Mouse (Mus musculus) neutrophil, adult 5-6 weeks (primary cell): Measurements from ENCODE around the gene Ifitm10. TPM values are rescaled to one million over a fixed set of nuclear protein-coding genes. Genes with fewer than 3 reads are reported as not detected.
A peak's percentile ranks its signal among the peaks of the same experiment; 100 is the strongest.

Source experiments
- ATAC-seq: fragments of 151-379, 151-347 bp; 2 replicates; pipeline ENCODE4 v1.8.0; 2017; ENCODE audit warnings: mild to moderate bottlenecking, moderate TSS enrichment; ENCODE audit not compliant: insufficient number of reproducible peaks, poor library complexity, low FRiP score, severe bottlenecking; ENCODE audit errors: extremely low read depth
- total RNA-seq: library from RNA; stranded (forward); fragments of 200-1000 nt; gene quantifications from 2 replicates; pipeline ENCODE4 v1.2.3, GENCODE M21; 2017

Gene Ifitm10
- total RNA-seq, 1 experiment from 2014 or later = 0.81 TPM

GRCm38 (mm10) chr7:142393191-142393590 is 19.6 kb upstream of the Ifitm10 start:
- ATAC-seq = peak; percentile 47; the same call in 1 of the 2 replicates

DNA sequence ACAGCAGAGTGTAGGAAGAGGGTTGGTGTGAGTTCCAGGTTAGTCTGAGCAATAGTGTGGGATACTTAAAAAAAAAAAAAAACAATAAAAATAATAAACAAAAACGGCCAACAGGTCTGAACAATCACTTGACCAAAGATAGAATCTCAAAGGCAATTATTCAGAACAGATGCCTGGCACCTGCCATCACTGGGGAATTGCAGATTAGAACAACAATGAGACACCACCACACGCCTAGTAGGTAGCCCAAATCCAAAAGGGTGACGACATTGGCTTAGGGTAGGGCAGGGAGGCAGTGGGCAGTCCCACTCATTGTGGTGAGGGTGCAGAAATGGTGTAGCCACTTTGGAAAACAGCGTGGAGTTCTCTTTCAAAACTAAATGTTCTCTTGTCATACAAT is 18.1 kb upstream of the Ifitm10 start:
- ATAC-seq = no peak

DNA sequence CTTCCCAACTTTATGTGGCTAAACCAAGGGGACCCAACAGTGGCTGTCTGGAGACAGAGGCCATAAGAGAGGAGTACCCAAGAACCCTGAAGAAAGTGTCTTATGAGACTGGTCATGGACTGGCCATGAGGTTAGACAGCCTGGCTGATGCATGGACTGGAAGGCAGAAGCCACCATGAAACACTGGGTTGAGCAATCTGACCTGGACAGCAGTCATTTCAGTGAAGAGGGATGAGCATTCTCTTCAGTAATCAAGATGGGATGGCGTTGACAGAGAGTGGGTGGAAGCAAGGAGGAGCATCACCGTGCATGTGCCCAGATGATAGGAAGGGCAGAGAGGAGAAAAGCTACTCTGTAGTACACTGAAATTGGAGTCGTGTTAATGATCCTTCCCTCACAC is 17.6 kb upstream of the Ifitm10 start:
- ATAC-seq = no peak

GRCm38 (mm10) chr7:142389961-142390650 is 16.6 kb upstream of the Ifitm10 start:
- no peak for ATAC-seq

- no peak for ATAC-seq
Measured at GRCm38 (mm10) chr7:142388740-142389139, 15.2 kb upstream of the Ifitm10 start.

DNA sequence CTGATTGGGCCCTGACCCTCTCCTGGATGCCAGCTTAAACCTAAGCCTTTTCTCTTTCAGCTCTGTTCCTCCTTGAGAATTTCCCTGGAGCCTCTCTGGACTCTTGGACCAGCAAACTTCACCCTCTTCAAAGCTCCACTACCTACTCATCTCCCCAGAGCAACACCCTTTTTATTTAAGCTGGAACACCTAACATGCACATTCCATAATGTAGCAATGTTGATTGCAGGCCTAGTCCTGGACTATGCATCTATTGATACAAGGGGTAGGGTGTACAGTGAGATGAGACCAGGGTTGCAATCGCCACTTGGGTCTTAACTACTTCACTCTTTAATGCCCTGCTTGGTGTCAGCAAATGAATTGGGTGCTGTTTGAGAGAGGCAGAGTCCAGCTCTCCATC is 14.6 kb upstream of the Ifitm10 start:
- no peak for ATAC-seq

DNA sequence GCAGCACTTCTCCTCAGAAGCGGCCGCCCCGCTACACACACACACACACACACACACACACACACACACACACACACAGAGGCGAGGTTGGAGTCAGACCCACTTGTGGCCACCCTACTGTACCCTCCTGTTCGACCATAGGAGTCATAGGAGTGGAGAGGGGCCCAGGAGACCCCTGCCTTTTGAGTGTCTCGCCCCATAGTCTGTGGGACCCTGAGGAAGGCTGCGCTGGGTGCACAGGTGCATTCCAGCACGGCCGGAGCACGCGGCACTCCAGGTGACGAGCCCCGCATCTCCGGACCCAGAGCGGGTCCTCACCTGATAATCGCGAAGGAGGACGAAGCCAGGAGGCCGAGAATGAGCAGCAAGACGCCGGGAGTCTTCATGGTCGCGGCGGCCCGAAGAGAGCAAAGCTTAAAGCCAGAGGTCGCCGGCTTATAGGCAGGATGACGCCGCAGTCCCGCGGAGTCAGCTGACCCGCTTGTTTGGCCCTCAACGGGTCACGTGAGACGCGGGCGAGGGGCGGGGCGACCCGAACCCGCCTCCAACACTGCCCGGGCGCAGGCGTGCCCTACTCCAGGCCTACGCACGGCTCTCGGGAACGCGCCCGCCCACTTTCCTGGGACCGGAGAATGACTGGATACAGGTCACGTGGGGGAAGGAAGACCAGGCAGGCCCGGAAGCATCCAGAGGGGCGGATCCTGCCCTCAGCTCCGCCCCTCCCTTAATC is 14.0 kb upstream of the Ifitm10 start, which contains the start of gene Ctsd:
Gene Ctsd, minus strand, starts transcription at position 620 of the 730 bp plus-strand sequence.
- ATAC-seq = peak; percentile 62

DNA sequence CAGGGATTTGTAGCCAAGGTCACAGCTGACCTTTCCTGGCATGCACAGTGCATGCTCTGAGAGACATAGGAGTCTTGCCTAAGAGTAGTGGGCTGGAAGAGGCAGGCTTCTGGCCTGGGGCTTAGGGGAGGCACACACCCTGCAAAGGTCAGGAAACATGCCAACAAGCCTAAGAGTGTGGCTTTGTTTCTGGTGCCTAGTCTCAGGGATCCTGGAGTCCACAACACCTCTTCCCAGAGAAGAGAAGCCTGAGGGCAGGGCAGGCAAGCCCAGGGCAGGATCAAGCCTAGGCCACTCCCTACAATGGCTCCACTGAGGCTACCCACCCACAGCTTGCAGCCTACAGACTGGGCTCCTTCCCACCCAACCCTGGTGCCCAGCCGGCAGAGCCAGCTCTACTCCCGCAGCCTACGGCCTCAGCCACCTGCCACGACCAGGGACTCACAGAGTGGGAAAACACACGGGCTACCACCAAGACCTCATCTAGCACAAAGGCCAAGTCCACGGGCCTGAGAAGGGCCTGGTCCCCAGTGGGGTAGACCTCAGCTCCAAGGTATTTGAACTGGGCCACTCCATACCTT is 13.2 kb upstream of the Ifitm10 start:
- no peak for ATAC-seq

- ATAC-seq = no peak
Measured at GRCm38 (mm10) chr7:142385742-142386403, 12.3 kb upstream of the Ifitm10 start.

GRCm38 (mm10) chr7:142384306-142384705 is 10.8 kb upstream of the Ifitm10 start:
- ATAC-seq = no peak

DNA sequence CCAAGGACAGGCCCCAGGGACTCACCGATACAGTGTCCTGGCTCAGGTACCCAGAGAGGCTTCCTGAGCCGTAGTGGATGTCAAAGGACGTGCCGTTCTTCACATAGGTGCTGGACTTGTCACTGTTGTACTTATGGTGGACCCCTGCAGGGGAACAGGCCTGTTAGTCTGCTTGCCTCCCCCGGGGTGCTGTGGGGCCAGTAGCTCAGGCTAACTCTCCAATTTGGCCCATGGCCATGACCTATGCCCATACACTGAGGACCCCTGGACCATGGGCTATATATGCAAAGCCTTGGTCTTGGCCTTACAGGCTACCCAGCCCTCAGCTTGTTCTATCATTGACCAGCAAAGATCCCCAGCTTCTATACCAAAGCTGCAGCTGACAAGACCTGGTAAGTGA is 9.0 kb upstream of the Ifitm10 start, which contains the start of gene Gm49369:
Gene Gm49369, minus strand, starts transcription at position 101 of the 400 bp plus-strand sequence.
- no peak for ATAC-seq

DNA sequence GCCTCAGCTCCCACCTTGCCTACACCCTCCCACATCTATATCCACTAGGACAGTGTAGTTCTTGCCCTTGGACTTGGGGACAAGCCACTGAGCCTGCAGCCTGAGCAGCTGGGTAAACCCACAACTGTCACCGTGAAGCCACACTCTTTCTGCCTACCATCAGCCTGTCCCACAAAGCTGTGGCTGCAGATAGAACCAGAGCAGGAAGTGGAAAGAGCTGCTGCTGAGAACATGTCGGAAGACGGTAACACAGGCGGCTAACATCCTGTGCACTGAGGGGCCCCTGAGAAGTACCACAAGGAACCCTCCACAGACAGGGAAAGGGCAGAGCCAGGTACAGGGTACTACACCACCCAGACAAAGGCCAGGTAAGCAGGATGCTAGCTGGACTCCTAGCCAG is 7.6 kb upstream of the Ifitm10 start:
- no peak for ATAC-seq

DNA sequence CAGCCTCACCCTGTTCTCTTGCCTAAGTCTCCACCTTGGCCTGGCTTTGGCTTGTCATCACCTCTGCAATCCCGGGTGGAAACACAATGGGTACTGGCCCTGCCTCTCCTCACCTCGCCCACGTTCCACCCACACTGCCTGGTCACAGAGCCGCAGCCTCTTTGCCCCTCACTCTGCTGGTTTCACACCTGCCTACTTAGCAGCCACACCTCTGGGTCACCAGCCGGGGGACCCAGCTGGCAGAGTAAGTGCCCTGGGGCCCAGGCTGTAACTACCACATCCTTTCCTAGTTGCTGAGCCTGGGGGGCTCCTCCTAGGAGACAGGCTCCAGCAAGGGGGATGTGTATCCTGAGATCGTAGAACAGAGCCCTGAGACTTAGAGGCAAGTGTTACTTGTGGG is 5.6 kb upstream of the Ifitm10 start:
- ATAC-seq = no peak

DNA sequence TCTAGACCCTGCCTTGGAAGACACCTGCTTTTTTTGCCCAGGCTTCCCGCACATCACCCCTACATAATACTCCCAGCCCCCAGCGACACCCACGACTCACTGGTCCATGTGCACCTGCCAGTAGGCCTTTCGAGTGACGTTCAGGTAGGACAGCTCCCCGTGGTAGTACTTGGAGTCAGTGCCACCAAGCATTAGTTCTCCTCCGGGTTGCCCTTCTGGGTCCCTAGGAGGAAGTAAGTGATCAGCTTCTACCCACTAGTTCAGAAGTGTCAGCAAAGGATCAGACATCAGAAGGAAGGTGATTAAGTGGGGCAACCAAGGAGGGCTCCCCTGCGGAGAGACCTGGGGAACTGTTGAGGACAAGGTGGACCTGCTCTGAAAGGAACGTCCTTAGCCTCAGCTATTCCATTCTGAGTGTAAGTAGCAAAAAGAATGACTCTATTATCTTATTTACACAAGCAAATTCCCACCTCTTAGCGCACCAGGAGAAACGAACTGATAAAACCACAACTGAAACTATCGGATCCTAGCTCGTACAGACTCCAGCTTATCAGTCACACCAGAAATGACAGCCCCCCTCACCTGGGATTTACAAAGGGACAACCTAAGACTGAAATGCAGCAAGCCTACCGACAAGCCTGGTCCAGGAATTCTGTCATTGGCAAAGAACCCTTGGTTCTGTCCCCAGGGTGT is 3.8 kb upstream of the Ifitm10 start:
- no peak for ATAC-seq

DNA sequence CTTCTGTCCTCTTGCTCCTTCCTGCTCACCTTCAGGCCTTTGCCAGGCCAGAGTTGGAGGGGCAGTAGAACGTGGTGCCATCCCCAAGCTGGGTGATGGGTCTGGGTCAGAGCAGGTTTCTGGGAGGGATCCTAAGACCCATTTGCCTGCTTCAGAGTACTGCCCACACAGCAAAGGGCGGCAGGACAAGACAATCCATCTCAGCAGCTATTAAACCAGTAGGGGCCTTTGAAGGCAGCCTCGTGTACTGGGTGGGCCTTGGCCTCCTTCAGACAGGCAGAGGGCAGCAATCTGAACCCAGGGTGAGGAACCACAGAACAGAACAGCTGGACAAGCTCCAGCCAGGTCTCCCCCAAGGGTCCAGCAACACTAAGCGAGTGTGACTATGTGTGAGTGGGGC is 2.5 kb upstream of the Ifitm10 start:
- ATAC-seq = no peak

- ATAC-seq = no peak
Measured at GRCm38 (mm10) chr7:142375261-142375724, 1.7 kb upstream of the Ifitm10 start.

- ATAC-seq = no peak
Measured at GRCm38 (mm10) chr7:142374413-142375015, 961 bp upstream of the Ifitm10 start.

- ATAC-seq = no peak
Measured at GRCm38 (mm10) chr7:142373039-142373438, 514 bp downstream of the Ifitm10 start.
